Mouse (Mus musculus) right cerebral cortex, postnatal 14 days (tissue): ENCODE results near the gene Map3k4.

Experiments used
- DNase-seq: peaks from one replicate; pipeline ENCODE4 v3.0.0; 2022

Gene Map3k4

DNA sequence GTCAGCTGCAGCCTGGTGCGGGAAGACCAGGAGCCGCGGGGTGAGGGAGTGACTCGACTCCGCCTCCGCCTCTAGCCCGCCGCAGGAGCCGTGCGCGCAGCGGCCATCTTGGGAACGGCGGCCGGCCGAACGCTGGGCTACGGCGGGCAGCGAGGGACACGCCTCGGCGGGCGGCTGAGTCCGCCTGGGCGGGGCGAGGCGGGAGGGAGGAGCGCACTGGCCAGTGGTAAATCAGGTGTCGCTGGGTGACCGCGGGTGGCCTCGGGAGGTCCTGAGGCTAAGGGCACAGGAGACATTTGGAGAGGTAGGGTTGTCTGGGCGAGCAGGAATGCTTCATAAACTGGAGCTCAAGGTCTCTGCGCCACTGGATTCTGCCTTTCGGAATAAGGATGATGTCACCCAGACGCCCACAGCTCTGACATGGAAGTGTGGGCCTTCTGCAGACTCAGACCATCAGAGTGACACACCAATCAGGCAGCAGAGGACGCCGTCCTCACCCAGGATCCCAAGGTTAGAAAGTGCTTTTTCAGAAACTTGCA lies at the start of gene Map3k4:
Gene Map3k4, minus strand, starts transcription at position 134 of the 539 bp plus-strand sequence.
- DNase-seq = peak; percentile 92

DNA sequence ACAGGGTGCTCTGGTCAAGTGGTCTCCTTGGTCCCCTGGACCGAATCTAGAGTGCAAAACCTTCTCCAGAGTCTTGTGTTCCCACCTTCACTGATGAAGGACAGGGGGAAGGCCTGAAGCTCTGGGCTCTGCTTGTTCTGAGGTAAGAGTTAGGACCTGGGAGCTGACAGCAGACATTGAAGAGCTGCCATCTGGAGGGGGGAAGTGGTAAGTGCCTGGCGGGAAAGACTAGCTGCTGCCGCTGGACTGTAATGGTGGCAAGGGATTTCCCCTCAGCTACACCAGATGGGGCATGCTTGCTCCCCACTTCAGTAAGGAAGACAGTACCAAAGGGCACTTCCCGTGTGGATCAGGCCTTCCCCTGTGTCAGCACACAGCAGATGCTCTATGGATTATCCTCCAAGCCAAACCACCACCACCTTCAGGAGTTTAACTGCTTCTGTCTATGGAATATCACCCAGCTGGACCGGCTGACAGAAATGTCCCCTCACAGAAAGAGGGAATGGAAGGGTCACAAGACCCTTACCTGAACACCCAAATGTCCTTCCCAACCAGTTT lies 48.9 kb upstream of the Map3k4 start:
- peak; percentile 43 for DNase-seq

DNA sequence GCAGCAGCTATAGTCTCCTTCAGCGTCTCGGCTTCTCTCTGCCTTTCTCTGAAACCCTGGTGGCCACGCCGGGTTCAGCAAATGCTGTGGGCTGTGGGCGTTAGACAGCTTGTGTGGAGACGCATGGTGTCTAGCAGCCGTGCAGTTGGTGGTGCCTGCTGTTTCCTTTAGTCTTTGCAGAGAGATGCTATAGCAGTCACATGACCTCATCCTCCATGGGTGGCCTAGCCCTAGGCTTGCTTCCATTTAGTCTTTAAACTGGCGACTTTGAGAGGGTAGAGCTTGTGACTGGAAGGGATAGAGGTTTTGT lies 45.8 kb upstream of the Map3k4 start:
- peak; percentile 43 for DNase-seq

DNA sequence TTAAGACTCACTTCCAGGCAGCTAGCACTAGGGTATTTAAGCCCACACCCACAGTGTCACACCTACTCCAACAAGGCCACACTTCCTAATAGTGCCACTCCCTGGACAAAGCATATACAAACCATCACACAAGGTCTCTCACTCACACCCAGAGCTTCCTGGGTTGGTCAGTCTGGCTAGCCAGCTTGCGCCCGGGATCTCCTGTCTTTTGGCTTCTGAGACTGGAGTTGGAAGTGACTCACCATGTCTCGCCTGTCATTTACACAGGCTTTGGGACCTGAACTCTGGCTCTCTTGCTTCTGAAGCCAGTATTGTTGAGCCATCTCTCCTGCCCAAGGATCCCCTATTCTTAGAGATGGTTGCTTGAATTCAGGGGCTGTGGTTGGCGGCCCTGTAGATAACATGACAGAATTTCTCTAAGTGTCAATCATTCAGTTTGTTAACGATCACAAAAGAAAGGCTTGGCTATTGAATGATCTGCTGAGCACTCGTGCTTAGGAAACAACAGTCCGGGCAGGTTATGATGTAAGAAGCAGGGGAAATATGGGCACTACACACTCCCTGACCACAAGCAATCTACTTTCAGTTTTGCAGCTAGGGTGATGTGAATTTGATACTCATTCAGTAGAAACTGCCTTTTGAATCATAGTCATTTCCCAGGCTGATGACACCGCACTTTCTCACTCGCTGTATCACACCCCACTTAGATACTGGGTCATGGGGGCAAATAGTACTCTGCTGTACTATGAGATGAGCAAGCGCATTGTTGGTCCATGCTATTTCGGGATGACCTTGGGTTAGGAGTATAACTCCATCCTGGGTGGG lies 45.2 kb upstream of the Map3k4 start:
- no peak for DNase-seq

DNA sequence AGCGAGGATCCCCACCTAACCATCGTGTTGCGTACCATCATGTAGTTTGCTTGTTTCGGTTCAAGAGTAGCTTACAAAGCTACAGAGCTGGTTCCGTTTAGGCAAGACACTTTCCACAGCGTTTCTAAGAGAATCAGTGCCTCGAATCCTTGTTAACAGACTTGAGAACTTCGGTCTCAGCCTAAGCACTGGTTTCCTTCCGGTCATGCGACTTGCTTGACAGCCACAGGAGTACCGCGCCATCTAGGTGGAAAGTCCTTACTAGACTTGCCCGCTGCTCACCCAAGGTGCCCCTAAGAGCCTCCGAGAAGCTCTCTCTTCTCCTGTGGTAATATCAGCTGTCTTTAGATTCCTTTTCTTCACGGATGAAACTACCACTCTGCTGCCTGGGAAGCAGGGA lies 41.3 kb upstream of the Map3k4 start:
- no peak for DNase-seq

DNA sequence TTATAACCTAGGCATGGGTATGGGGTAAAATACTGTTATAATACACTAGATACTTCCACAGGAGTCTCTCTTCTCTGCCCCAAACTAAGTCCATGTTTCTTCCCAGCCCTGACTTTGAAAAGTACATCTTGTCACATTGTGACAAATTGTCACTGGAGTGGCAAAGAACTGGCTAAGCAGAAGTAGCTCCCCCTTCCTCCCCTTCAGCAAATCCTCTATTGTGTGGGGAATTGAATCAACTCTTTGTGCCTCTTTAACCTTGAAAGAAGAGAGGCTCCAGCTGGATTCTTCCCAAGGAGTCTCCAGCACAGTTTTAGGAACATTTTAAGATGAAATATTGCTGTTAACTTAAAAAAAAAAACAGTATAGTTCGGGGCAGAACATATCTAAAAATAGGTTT lies 34.2 kb upstream of the Map3k4 start:
- DNase-seq = no peak

DNA sequence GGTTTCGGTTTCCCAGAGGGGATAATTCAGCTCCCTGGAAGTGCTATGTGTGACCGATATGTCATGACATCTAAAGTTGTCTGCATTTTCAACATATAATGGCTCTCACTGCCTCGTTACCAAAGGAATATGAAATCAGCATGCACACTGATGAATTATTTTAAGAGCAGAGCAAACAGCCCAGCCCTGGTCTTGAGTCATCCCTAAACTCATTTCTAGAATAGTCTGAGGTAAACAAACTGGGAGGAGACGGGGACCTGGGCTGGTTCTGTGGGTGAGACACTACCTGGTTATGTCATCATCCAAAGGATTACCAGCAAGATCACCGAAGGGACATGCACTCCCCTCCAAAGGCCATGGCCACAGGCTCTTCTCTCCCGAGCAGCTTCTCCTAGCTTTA lies 33.0 kb upstream of the Map3k4 start:
- no peak for DNase-seq

DNA sequence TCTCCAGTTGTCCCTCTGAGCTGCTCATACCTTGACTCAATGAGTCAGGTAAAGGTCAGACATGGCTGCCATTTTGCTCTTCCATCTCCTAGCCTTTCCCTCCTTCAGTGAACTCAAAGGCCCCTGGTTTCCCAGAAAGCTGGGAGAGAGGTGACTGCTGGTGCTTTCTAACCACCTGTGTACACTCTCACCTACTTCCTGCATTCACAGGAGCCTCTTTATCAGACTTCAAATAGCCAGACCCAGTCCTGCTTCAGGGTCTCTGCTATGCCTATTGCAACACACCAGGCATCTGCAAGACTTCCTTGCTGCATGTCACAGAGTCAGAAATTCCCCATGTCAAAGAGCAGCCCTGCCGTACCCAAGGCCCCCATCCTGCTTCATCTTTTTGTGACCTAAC lies 28.9 kb upstream of the Map3k4 start:
- no peak for DNase-seq

DNA sequence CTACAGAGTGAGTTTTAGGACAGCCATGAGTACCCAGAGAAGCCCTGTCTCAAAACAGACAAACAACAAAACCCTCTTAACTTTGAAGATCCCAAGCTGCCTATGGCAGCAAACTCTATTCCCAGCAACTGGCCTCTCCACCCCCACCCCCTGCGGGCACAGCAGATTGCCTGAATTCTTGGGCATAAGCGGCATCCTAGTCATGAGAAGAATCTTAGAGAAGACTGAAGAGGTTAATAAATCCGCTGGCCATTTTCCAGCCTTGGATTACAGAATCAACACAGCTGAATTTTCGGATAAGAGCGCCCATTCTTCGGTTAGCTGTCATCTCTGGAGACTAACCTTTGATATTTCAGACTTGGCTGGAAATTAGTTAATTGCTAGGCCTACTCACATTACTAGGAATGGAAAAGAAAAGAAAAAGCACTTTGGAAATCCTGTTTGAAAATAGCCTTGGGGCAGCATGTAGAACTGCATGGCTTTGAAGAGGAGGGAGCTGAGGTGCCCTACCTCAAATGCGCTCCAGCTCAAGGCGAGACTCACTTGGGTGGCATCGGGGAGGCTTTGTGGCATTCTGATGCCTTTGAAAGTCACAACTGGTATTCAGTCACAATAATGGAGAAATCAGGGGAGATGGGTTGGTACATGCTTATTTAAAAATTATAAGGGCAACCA lies 25.2 kb upstream of the Map3k4 start:
- no peak for DNase-seq

DNA sequence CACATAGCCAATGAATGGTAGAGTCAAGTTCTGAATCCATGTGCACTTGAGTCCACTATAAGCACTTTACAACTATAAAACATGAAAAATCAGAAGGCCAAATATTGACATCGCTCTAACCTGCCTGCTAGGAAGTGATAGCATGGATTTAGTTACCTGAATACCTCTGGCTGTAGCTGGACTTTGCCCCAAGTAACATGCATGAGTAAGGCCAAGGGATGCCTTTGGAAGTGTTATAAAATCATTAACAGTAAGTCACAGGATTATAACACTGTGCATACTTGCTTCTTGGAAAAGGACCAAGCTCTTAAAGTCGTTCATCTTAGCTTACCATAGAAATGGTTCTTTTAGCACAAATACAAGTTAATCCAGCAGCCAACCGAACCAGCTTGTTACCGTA lies 18.6 kb upstream of the Map3k4 start:
- DNase-seq = no peak

DNA sequence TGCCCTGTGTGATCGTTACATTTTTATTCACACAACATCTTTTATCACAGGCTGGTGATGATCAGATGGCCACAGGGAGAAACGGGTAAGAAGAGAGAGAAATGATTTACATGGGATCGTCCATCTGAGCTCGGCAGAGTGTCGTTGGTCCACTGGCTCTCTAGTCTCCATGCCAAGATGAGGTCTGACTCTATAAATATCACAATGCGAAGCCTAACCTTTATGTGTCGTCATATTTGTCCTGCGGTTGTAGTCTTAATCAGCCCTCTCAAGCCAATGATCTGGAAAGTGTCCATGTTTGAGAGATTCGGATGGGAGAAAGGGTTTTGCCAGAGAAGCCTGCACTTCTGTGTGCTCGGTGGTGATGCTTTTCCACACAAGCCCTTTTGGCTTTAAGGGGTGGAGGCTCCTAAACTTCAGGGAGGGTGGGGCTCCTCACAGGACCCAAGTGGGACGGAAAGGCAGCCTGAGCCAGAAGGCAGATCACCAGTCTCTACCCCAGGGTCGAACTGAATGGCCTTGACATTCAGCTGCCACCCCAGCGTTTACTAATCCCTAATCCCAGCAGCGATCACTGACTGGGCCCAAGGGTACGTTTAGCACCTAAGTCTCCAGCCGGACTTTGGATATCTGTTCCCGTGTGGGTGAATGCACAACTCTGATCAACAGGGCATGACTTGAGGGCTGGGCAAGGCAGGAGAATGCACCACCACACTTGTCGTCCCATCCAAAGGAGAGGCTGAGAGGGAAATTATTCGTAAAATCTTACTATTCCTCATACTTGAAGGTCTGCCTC lies 17.7 kb upstream of the Map3k4 start:
- no peak for DNase-seq

DNA sequence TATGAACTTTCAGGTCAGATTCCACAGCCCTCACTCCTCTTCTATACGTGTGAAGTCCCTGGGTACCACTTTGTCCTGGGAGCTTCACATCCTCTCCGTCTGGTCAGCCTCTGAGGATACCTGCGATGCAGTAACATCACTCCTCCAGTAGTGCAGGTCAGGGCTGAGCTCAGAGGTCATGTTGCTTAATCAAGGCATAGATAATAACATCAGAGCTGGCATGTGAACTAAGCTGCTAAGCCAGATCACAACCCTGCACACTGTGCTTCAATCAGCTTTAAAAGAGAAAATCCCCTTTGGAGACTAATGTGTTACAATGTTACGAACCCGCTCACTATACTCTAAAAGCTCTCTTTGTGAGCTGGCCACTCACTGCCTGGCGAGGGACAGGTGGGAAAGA lies 16.5 kb upstream of the Map3k4 start:
- DNase-seq = no peak

DNA sequence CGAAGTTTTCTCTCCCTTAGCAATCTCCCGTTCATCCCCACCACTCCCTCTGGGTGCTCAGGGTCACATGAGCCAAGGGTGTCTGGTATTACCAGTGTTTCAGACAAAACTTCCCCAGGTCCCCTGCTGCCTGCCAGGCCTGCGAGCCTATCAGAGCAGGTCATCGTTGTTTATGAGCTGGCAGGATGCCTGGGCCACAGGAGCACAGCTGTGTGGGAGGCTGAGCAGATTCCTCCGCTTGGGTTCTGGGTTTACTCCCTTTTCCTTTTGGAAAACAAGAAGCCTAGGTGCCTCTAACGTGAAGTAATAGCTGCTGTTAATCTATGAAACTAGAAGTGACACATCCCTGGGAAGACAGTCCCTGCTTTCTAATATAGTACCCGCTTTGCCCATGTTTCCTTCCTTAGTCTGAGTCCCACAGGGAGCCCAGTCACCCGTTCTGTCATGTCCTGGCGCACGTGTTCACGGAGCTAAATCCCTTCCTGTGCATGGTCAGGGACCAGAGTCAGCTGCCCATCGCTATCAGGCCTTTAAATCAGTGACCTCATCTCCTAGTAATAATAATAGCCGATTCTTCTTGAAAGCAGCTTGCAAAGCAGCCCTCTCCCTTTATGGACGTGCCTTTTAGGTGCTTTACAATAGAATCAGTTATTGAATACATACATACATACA lies 9.4 kb upstream of the Map3k4 start:
- peak; percentile 33 for DNase-seq

DNA sequence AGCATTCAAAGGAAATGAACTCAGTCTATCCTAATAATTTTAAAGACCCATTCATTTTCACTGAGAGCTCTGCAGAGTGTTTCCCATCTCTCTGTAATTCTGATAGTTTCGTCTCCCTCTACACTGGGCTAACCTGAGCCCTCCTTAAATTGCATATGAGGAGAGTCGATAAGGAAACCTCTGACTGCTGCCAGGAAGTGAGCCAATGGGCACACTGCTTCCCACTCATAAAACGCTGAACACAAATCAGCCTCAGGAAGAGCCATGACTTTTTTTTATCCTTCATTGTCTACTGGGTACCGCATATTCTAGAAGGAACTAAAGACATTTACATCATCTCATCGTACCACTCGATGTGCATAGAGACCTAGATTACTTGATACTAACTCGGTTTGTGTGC lies 1.2 kb upstream of the Map3k4 start:
- no peak for DNase-seq

DNA sequence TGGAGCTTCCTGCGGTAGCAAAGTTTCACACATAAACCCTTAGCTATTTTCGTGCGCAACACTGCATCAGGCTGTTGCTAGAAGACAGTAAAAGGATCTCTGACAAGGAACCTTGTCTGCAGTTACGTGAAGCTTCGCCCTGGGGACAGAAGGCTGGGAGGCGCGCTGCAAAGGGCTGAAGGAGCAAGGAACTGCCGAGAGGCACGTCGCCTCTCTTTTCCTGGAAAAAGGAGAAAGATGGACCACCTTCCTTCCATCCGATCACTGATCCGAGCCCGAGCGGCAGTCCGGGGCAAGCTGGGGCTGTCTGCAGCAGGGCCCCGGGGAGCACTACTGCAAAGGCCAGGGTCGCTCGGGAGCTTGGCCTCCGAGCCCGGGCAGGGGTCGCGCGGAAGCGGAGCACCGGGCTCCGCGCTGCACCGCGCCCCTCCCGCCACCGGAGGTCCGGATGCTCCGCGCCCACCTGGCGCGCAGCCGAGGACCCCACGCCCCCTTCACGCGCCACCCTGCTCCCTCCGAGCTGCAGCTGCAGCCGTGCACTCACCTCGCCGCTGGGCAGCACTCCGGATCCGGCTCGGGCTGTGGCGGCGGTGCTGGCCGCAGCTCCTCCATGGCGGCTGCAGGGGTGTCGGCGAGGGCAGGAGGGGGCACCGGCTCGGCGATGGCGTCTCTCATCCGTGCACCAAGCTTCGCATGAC lies 493 bp downstream of the Map3k4 start:
- DNase-seq = no peak

DNA sequence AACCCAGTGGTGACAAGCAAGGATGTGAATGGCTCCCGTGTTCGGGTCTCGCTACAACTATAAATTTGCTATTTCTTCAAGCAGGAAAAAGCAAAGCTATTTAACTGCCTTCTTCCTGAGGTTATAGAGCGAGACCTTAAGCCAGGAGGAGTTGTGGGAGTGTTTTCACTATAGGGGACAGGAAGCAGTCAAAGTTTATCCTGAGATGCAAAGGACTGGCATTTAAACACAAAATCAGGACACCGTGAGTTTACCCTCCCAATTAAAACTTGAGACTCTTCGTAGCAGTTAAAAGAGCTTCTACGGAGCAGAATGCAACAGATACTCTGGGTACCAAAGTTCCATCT lies 1.0 kb downstream of the Map3k4 start:
- DNase-seq = no peak

DNA sequence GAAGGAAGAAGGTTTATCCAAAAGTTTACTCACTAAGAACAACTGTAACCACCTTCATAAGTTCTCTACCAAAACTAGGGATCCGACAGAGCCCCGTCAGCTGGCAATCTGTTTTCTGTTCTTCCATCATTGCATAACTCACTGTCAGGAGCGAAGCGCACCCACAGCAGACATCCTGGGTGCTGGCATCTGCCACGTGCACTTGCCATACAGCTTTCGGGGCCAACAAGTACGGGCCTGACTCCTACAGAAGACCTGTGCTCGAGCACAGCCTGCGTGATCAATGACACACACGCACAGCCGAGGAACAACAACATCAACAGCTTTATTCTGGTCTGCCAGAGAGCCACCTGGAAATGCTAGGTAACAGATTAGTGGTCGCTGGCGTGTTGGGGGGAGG lies 2.3 kb downstream of the Map3k4 start:
- DNase-seq = no peak

DNA sequence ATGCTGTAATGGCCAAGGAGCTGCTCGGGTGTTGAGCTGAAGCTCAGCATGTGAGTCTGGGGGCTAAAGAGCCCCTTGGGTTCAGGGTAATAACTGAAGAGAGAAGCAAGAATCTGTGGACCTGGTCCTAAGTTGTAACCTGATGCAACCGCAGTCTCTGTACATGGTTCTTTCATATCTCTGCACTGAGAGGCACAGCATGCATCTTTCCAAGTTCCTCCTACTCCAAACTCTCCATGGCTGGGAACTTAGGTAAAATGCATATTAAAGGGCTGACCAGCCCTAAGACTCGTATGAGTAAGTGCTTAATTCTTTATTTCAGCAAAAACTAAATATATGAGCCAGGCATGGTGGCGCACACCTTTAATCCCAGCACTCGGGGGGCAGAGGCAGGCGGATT lies 6.3 kb downstream of the Map3k4 start:
- no peak for DNase-seq

DNA sequence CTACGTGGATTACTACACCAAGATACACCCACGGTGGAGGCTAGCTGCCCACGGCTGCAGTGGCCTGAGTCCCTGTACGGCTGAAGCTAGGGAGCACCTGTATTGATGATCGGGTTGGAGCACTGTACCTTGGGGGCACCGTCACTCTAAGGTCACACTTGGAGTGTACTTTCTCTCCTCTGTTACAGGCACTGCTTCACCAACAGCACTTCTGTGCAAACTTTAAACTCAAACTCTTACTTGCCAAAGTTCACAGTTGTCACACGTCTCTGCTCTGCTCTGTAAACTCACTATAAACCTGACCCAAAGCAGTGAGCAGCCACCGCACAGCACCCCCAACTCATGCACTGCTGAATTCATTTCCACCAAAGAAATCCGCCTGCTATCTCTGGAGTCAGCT lies 9.1 kb downstream of the Map3k4 start:
- no peak for DNase-seq

DNA sequence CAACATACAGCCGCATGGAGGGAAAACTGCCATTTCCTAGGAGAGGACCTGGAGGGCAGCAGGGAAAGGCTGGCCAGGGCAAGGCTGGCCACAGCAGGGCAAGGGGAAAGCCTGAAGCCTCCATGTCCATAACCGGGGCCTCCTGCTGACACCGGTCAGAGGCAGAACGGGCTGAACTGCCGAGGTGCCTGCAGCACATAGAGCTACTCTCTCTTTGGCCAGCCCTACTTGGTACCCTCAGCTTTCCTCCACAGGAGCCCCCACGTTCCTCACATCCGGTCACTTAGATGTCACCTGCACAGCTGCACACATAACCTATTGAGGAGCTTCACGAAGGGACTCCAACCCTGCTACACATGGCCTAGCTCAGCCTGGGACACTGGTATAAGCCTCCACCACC lies 9.5 kb downstream of the Map3k4 start:
- DNase-seq = no peak

DNA sequence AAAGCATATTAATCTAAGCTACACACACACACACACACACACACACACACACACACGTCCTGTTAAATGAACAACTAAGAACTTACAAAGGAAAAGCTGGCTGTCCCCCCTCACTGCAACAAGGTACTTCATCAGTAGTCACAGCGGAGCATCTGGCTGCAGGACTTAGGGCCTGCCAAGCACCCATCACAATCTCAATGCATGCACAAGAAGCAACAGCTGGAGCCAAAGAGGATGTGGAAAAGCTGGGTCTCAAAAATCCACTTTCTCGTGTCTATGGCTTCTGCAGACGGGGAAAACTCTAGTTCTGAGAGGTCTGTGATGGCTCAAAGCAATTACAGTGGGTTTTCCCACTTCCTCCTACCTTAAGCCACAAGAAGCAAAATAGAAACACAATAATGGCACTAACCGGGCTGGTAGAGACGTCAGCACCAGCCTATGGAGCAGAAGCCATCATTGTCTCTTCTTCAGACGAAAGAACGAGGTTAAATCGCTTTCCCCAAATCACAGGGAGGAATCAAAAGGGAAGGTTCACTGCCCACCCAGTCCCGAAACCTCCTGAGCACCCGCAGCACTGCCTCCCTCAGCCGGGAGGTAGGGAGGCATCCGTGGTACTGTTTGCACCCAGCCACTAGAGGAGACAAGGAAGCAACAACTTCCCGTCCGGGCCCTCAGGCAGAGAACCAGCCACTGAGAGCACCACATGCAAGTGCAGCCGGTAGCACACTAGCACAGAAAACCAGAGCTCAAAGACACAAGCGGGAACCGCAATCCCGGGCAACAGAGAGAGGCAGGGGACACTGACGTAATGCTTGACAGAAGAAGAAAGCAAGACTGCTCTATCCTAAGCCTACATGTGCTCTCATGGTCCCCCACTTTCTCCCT lies 11.1 kb downstream of the Map3k4 start:
- DNase-seq = no peak
